Mouse (Mus musculus) liver, postnatal 0 days (tissue): ENCODE data around the gene Dnajb14.
"Not testable (repeated sequence)": the region's sequence is repeated elsewhere in the genome, so short reads cannot be mapped to it uniquely, and the experiment has no call there.

Source experiments
- CTCF ChIP-seq: sonication (generic); IDR thresholded peaks from 2 replicates; pipeline ENCODE4 v1.5.1; 2016; ENCODE audit warnings: antibody characterized with exemption, low read depth
- EP300 ChIP-seq: IDR thresholded peaks from 2 replicates; pipeline ENCODE4 v1.6.1; 2016; ENCODE audit warnings: antibody characterized with exemption, low read depth, mild to moderate bottlenecking

- not testable (repeated sequence) for TF ChIP-seq CTCF, EP300
Observed at GRCm38 (mm10) chr3:137853011-137853410, 14.5 kb upstream of the Dnajb14 start.
